Mouse (Mus musculus) kidney, adult 2 months (tissue): ENCODE results near the gene Rbbp4.

ENCODE experiments used
- CTCF ChIP-seq: fragments of 200-500 bp; conservative IDR thresholded peaks from 2 replicates; pipeline ENCODE4 v1.5.1; 2011; ENCODE audit warnings: low read depth, mild to moderate bottlenecking, control low read depth, low read length, moderate library complexity, mixed read lengths; ENCODE audit not compliant: insufficient read depth, insufficient read length
- POLR2A ChIP-seq: fragments of 200-500 bp; IDR thresholded peaks from one replicate; pipeline ENCODE4 v1.6.1; 2011; ENCODE audit warnings: low read depth, low read length, control low read depth

DNA sequence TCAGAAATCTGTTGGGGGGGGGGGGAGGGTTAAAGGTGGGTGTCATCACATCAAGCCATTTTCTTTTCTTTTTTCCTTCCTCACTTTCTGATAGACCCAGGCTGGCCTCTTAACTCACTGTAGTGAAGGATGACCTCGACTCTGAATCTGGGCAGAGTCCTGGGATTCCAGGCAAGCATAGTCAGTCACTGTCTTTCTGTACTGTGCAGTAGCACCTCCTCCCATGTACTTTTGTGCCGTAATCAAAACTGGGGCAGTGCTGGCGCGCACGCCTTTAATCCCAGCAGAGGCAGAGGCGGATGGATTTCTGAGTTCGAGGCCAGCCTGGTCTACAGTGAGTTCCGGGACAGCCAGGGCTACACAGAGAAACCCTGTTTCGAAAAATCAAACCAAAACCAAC, 31.4 kb downstream of the Rbbp4 start:
- no peak for TF ChIP-seq POLR2A
- TF ChIP-seq CTCF = no peak
